Mouse (Mus musculus) midbrain, embryonic 16.5 days (tissue): ENCODE results near the gene Flrt2. TPM values are rescaled to one million over a fixed set of nuclear protein-coding genes. Genes with fewer than 3 reads are reported as not detected.

ENCODE experiments used
- ATAC-seq: fragments of 200-750 bp; cut with Nextera tagmentation; 2 replicates; pipeline ENCODE4 v1.8.0; 2017; ENCODE audit warnings: moderate TSS enrichment
- H3K27ac ChIP-seq: fragments of 300-500 bp; sonication (generic); 2 replicates; pipeline ENCODE4 v1.5.1; 2014; ENCODE audit warnings: mild to moderate bottlenecking, low read length, mixed read lengths
- H3K27me3 ChIP-seq: fragments of 300-500 bp; sonication (generic); 2 replicates; pipeline ENCODE4 v1.6.1; 2014; ENCODE audit warnings: low read depth, low read length, mixed read lengths; ENCODE audit not compliant: control insufficient read depth, insufficient read depth
- H3K36me3 ChIP-seq: fragments of 300-500 bp; sonication (generic); 2 replicates; pipeline ENCODE4 v1.6.1; 2014; ENCODE audit warnings: mild to moderate bottlenecking, low read length, moderate library complexity, mixed read lengths; ENCODE audit not compliant: control insufficient read depth, insufficient read depth
- H3K4me1 ChIP-seq: fragments of 300-500 bp; sonication (generic); 2 replicates; pipeline ENCODE4 v1.6.1; 2014; ENCODE audit warnings: mild to moderate bottlenecking, low read length, mixed read lengths; ENCODE audit not compliant: control insufficient read depth, insufficient read depth
- H3K4me2 ChIP-seq: fragments of 300-500 bp; sonication (generic); 2 replicates; pipeline ENCODE4 v1.6.1; 2014; ENCODE audit warnings: mild to moderate bottlenecking, low read length, mixed read lengths
- H3K4me3 ChIP-seq: fragments of 300-500 bp; sonication (generic); 2 replicates; pipeline ENCODE4 v1.5.1; 2014; ENCODE audit warnings: low read depth, mild to moderate bottlenecking, low read length, moderate library complexity, mixed read lengths
- H3K9ac ChIP-seq: fragments of 300-500 bp; sonication (generic); 2 replicates; pipeline ENCODE4 v1.6.1; 2014; ENCODE audit warnings: low read depth, low read length, mixed read lengths
- H3K9me3 ChIP-seq: fragments of 300-500 bp; sonication (generic); replicated peaks from 2 replicates; pipeline ENCODE4 v1.6.1; 2014; ENCODE audit warnings: mild to moderate bottlenecking, low read length, mixed read lengths; ENCODE audit not compliant: control insufficient read depth, poor library complexity, severe bottlenecking
- polyA plus RNA-seq: library from polyadenylated mRNA; unstranded; fragments of >200 nt; fragmentation: Nextera tagmentation; extraction: Ambion mirVana; gene quantifications from 2 replicates; pipeline ENCODE4 v1.2.1, GENCODE M21; 2015

The Flrt2 gene
- polyA plus RNA-seq, 1 experiment from 2014 or later, result 21.0 TPM

GRCm38 (mm10) chr12:95816660-95817059, 124.6 kb downstream of the Flrt2 start:
- Histone ChIP-seq H3K4me2 (no peak overlapping the region), H3K4me1 (no peaks in the 10 kb centered on the region), H3K9me3 (0 out of 2 replicates have a peak, but pooled peaks cover 2% of the 10 kb centered on the region), H3K9ac (no peak overlapping the region), H3K4me3 (no peak overlapping the region), H3K27me3 (no peaks in the 10 kb centered on the region), H3K36me3 (no peaks in the 10 kb centered on the region), H3K27ac (no peak overlapping the region)
- no peak for ATAC-seq
